Mouse (Mus musculus): Measurements from ENCODE around the gene Gm44502. TPM values are rescaled to one million over a fixed set of nuclear protein-coding genes. Genes with fewer than 3 reads are reported as not detected.

The Gm44502 gene
- polyA plus RNA-seq, 1 experiment = 5.4 TPM

DNA sequence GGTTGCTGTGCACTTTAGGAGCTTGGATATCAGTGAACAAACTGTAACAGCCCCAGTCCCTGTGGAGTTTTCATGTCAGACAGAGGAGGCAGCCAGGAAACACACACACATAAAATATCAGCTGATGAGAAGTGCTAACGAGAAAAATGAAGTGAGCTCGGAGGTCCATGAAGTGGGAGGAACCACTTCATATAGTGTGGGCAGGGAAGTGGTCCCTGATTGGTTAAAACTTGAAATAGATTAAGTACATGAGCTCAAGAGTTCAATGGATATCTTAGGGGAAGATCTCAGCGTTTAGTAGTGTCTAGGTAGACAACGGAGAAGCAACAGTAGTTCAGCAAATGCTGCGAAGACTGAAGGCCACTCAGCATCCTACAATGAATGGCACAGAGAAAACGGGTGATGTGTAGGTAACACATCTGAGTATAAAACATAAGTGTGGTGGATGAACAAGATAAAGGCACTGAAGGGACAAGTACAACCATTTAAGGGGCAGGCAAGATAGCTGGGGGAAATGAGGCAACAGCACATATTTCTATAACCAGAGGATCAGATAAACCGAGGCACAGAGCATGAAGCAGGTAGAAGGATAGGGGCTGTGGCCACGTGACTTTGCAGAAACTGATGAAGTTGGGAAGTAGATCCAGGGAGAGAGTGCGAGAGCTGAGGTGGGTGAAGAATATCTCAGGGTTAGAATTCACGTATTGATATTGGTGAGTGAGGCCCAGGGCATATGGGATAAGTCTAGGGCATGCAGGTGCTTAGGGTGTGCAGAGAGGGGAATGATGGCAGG is 24.5 kb downstream of the Gm44502 start:
- H3K27ac ChIP-seq (ENCODE audit: control insufficient read depth, insufficient read depth, low read depth, low read length, poor library complexity) = no peak overlapping the region
- no peak overlapping the region for H3K4me3 ChIP-seq (replicated peaks; ENCODE audit: control insufficient read depth, low read depth, low read length)
- TF ChIP-seq POLR2A (IDR thresholded peaks at IDR 0.05; ENCODE audit: borderline replicate concordance, control insufficient read depth, low read depth, low read length) (no peak), CTCF (IDR thresholded peaks at IDR 0.05; ENCODE audit: control insufficient read depth, insufficient read depth, low read length) (no peak)
- no peaks in the 10 kb centered on the region for H3K4me1 ChIP-seq (ENCODE audit: control insufficient read depth, insufficient read depth, low read length)
- 70% methylated on average over 10 of the region's 10 CpGs for WGBS

DNA sequence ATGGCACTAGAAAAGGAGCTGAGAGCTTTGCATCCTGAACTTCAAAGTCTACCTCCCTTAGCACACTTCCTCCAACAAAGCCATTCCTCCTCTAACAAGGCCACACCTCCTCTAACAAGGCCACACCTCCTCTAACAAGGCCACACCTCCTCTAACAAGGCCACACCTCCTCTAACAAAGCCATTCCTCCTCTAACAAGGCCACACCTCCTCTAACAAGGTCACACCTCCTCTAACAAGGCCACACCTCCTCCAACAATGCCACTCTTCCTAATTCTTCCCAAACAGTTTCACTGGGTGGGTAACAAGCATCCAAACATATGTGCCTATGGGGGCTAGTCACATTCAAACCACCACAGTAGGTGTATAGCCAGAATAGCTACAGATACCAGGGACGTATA is 27.0 kb downstream of the Gm44502 start:
- no peak overlapping the region for H3K27ac ChIP-seq (ENCODE audit: control insufficient read depth, insufficient read depth, low read depth, low read length, poor library complexity)
- TF ChIP-seq POLR2A (IDR thresholded peaks at IDR 0.05; ENCODE audit: borderline replicate concordance, control insufficient read depth, low read depth, low read length) (no peak), CTCF (IDR thresholded peaks at IDR 0.05; ENCODE audit: control insufficient read depth, insufficient read depth, low read length) (no peak)
- no peak overlapping the region for H3K4me3 ChIP-seq (replicated peaks; ENCODE audit: control insufficient read depth, low read depth, low read length)
- WGBS = 89% methylated on average over 1 of the region's 1 CpGs
- H3K4me1 ChIP-seq (ENCODE audit: control insufficient read depth, insufficient read depth, low read length) = no peaks in the 10 kb centered on the region

DNA sequence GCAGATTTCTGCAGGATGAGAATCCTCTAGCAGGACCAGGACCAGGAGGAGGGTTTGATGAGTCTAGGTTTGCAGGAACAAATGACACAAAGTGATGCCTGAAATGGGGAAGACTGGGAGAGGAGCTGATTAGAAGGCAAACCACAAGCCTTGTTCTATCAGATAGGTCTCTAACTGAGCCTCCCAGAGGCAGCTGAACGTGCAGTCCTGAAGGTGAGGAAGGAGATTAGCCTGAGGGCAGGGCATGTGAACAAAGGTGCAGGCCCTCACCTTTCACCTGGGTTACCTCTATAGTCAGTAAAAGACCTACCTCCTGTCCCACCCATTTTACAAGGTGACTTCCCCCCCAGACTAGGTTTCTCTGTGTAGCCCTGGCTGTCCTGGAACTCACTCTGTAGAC is 29.8 kb downstream of the Gm44502 start:
- Histone ChIP-seq H3K27ac (ENCODE audit: control insufficient read depth, insufficient read depth, low read depth, low read length, poor library complexity) (no peak overlapping the region), H3K4me1 (ENCODE audit: control insufficient read depth, insufficient read depth, low read length) (no peaks in the 10 kb centered on the region), H3K4me3 (replicated peaks; ENCODE audit: control insufficient read depth, low read depth, low read length) (no peak overlapping the region)
- 55% methylated on average over 1 of the region's 1 CpGs for WGBS
- TF ChIP-seq POLR2A (IDR thresholded peaks at IDR 0.05; ENCODE audit: borderline replicate concordance, control insufficient read depth, low read depth, low read length) (no peak), CTCF (IDR thresholded peaks at IDR 0.05; ENCODE audit: control insufficient read depth, insufficient read depth, low read length) (no peak)

DNA sequence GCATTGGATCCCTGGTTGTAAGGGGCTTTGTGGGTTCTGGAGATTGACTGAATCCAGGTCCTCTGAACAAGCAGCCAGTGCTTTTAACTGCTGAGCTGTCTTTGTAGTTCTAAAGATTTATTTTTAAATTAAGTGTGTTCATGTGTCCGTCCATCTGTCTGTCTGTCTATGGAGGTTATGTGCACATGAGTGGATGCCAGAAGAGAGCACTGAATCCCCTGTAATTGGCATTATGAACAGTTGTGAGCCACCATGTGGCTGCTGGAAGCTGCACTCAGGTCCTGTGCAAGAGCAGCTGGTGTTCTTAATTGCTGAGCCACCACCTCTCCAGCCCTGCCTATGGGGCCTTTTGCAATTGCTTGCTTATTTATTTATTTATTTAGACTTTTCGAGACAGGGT is 31.4 kb downstream of the Gm44502 start:
- Histone ChIP-seq H3K27ac (ENCODE audit: control insufficient read depth, insufficient read depth, low read depth, low read length, poor library complexity) (no peak overlapping the region), H3K4me1 (ENCODE audit: control insufficient read depth, insufficient read depth, low read length) (no peaks in the 10 kb centered on the region), H3K4me3 (replicated peaks; ENCODE audit: control insufficient read depth, low read depth, low read length) (no peak overlapping the region)
- no peak for TF ChIP-seq CTCF (IDR thresholded peaks at IDR 0.05; ENCODE audit: control insufficient read depth, insufficient read depth, low read length)
- TF ChIP-seq POLR2A (IDR thresholded peaks at IDR 0.05; ENCODE audit: borderline replicate concordance, control insufficient read depth, low read depth, low read length) = no peak
- WGBS = 69% methylated on average over 2 of the region's 2 CpGs

DNA sequence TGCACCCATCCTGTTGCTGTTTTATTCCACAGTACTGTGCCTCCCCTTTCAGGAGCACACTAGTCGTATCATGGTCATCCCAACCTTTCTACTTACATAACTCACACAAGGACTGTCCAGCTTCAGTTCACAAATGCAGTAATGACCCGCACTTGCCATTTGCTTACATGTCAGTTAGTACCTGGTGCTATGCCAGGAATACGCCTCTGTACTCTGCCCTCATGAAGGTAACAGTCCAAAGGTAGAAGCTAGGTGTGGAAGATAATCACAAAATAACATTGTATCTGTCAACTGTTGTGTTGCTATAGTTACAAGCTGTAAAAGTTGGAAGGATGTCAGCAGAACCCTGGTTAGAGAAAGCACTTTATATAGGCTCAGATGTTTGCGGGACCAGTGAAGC is 32.6 kb downstream of the Gm44502 start:
- no peak for TF ChIP-seq CTCF (IDR thresholded peaks at IDR 0.05; ENCODE audit: control insufficient read depth, insufficient read depth, low read length)
- TF ChIP-seq POLR2A (IDR thresholded peaks at IDR 0.05; ENCODE audit: borderline replicate concordance, control insufficient read depth, low read depth, low read length) = no peak
- Histone ChIP-seq H3K4me3 (replicated peaks; ENCODE audit: control insufficient read depth, low read depth, low read length) (no peak overlapping the region), H3K4me1 (ENCODE audit: control insufficient read depth, insufficient read depth, low read length) (no peaks in the 10 kb centered on the region), H3K27ac (ENCODE audit: control insufficient read depth, insufficient read depth, low read depth, low read length, poor library complexity) (no peak overlapping the region)
- 84% methylated on average over 4 of the region's 4 CpGs for WGBS

DNA sequence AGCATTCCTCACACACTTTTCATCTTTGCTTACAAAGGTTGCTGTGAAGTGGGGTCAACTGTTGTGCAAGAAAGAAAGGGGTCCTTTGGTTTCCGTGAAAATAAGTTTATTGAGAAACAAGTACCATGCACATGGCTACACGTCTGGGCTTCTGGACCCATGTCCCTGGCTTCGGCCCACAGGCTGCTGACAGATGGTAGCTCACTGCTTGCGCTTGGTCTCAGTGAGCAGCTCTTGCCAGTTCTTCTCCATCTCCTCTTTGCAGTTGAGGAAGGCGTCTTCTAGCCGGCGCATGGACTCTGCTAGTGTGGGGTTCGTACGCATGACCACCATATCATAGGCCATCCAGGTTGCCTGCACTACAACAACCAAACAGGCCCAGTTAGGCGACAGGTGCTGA is 39.4 kb downstream of the Gm44502 start:
- WGBS = 89% methylated on average over 10 of the region's 10 CpGs
- no peak overlapping the region for H3K27ac ChIP-seq (ENCODE audit: control insufficient read depth, insufficient read depth, low read depth, low read length, poor library complexity)
- no peaks in the 10 kb centered on the region for H3K4me1 ChIP-seq (ENCODE audit: control insufficient read depth, insufficient read depth, low read length)
- no peak overlapping the region for H3K4me3 ChIP-seq (replicated peaks; ENCODE audit: control insufficient read depth, low read depth, low read length)
- TF ChIP-seq POLR2A (IDR thresholded peaks at IDR 0.05; ENCODE audit: borderline replicate concordance, control insufficient read depth, low read depth, low read length) = no peak
- TF ChIP-seq CTCF (IDR thresholded peaks at IDR 0.05; ENCODE audit: control insufficient read depth, insufficient read depth, low read length) = no peak

DNA sequence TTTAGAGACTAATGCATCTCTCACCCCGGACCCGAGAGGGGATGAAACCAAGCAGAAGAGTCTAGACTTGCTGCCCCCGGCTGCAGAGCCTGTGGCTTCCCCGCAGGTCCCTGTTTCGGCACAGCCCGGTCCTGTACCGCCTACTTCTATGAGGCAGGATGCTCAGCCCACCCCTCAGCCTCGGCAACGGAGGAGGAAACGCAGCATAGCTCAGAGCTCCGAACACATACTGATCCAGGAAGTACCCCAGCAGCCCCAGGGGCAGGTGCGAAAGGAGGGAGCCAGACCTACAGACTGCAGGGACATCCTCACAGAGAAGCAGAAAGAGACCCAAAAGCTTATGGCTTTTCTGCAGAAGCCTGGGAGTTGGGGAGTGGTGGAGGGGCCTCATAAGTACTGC is 42.4 kb downstream of the Gm44502 start:
- Histone ChIP-seq H3K4me1 (ENCODE audit: control insufficient read depth, insufficient read depth, low read length) (no peaks in the 10 kb centered on the region), H3K4me3 (replicated peaks; ENCODE audit: control insufficient read depth, low read depth, low read length) (no peak overlapping the region), H3K27ac (ENCODE audit: control insufficient read depth, insufficient read depth, low read depth, low read length, poor library complexity) (no peak overlapping the region)
- no peak for TF ChIP-seq POLR2A (IDR thresholded peaks at IDR 0.05; ENCODE audit: borderline replicate concordance, control insufficient read depth, low read depth, low read length)
- TF ChIP-seq CTCF (IDR thresholded peaks at IDR 0.05; ENCODE audit: control insufficient read depth, insufficient read depth, low read length) = no peak
- 8% methylated on average over 12 of the region's 12 CpGs for WGBS

DNA sequence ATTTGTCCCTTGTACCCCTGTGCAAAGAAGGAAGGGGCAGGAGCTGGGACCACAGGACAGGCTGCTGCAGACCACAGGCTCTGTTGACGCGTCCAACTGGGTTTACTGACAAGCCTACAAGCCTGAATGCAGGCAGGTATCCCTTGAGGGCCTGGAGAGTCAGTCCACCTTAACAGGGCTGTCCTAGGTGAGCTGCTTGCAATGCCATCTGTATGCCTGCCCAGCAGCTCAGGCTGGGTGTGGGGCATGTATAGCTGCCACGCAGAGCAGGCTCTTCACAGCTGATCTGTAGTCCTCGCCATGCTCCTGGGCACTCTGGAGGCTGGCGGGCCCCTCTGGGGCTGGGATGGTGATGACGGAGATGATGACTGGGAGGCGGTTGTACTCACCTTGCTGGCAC is 44.9 kb downstream of the Gm44502 start, which contains the start of gene Klhdc7b:
Gene Klhdc7b (plus strand): TSS at position 301 of the 400 bp plus-strand sequence.
- Histone ChIP-seq H3K27ac (ENCODE audit: control insufficient read depth, insufficient read depth, low read depth, low read length, poor library complexity) (no peak within 1 kb of the TSS), H3K4me3 (replicated peaks; ENCODE audit: control insufficient read depth, low read depth, low read length) (no peak within 1 kb of the TSS), H3K4me1 (ENCODE audit: control insufficient read depth, insufficient read depth, low read length) (no peaks in the 10 kb centered on the region)
- 79% methylated on average over 7 of the region's 7 CpGs for WGBS
- TF ChIP-seq CTCF (IDR thresholded peaks at IDR 0.05; ENCODE audit: control insufficient read depth, insufficient read depth, low read length) = no peak
- TF ChIP-seq POLR2A (IDR thresholded peaks at IDR 0.05; ENCODE audit: borderline replicate concordance, control insufficient read depth, low read depth, low read length) = no peak
